Mouse (Mus musculus) brain, embryonic 18.5 days (tissue): ENCODE data around the gene Klf16.

ENCODE experiments used
- DNase-seq: peaks from one replicate; pipeline ENCODE4 v3.0.0-alpha.2; 2012; ENCODE audit warnings: low read depth, low spot score

Klf16 gene

GRCm38 (mm10) chr10:80543873-80544272 is 33.2 kb downstream of the Klf16 start:
- no peak for DNase-seq

- DNase-seq, result no peak
Measured at GRCm38 (mm10) chr10:80539493-80539892, 37.6 kb downstream of the Klf16 start.

- no peak for DNase-seq
Measured at GRCm38 (mm10) chr10:80538710-80539394, 38.3 kb downstream of the Klf16 start, which contains the start of gene Atp8b3. Gene Atp8b3, minus strand, starts transcription at chr10:80539124.

GRCm38 (mm10) chr10:80538180-80538579 is 38.9 kb downstream of the Klf16 start:
- DNase-seq, result no peak

GRCm38 (mm10) chr10:80535711-80536110 is 41.4 kb downstream of the Klf16 start:
- no peak for DNase-seq

- DNase-seq, result no peak
Measured at GRCm38 (mm10) chr10:80535071-80535470, 42.0 kb downstream of the Klf16 start.

- DNase-seq, result no peak
Measured at GRCm38 (mm10) chr10:80533704-80534103, 43.4 kb downstream of the Klf16 start.

GRCm38 (mm10) chr10:80532783-80533182 is 44.3 kb downstream of the Klf16 start:
- no peak for DNase-seq

- DNase-seq, result no peak
Measured at GRCm38 (mm10) chr10:80526172-80526571, 50.9 kb downstream of the Klf16 start.

GRCm38 (mm10) chr10:80523299-80523698 is 53.8 kb downstream of the Klf16 start:
- no peak for DNase-seq

GRCm38 (mm10) chr10:80519287-80519686 is 57.8 kb downstream of the Klf16 start:
- no peak for DNase-seq
